Mouse (Mus musculus): ENCODE results near the gene B4galnt2. TPM values are rescaled to one million over a fixed set of nuclear protein-coding genes. Genes with fewer than 3 reads are reported as not detected.

Gene B4galnt2
- total and polyA plus RNA-seq, 3 experiments: 0.34 to 1.9 (median 0.42) TPM

DNA sequence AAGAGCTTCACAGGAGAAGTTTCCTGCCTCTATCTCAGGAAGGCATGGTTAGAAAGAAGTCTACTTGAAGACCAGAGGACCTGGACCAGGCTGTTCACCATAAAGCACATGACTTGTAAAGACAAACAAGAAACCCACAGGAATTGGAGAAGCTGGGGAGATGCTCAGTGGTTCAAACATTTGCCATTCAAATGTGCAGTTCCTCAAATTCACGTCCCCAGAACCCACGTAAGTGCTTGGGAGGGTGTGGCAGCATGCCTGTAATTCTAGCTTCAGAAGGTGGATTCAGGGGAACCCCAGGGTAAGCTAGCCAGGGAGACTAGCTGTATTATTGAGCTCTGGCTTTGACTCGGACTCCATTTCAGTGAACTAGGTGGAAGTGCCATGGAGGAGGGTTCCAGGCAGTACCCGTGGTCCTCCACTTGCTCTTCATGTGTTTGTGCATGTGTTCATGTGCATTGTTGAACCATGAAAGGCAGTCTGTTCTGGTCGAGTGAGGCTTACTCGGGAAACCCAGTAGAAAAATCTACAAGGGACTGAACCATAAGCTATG is 44.7 kb downstream of the B4galnt2 start (continued):
- TF ChIP-seq NRF1 (IDR thresholded peaks at IDR 0.05; ENCODE audit: low read depth, low read length): no peak
- TF ChIP-seq IRF4 (IDR thresholded peaks at IDR 0.05; ENCODE audit: low read depth, low read length): peak; percentile 52; the same call in 1 of the 2 replicates
- peak; percentile 20; the same call in 1 of the 2 replicates for TF ChIP-seq SMC3 (IDR thresholded peaks at IDR 0.05; ENCODE audit: low read depth, low read length)
- TF ChIP-seq BHLHE40 (IDR thresholded peaks at IDR 0.05; ENCODE audit: low read depth, low read length): peak; percentile 87
- TF ChIP-seq TBP (conservative IDR thresholded peaks at IDR 0.05; ENCODE audit: low read depth, low read length): no peak
- peak; percentile 32; the same call in 1 of the 2 replicates for TF ChIP-seq HCFC1 (IDR thresholded peaks at IDR 0.05; ENCODE audit: low read depth, low read length)
- TF ChIP-seq TCF12 (IDR thresholded peaks at IDR 0.05; ENCODE audit: low read depth, low read length): peak; percentile 63; the same call in 1 of the 2 replicates
- no peak for TF ChIP-seq ZC3H11A (IDR thresholded peaks at IDR 0.05; ENCODE audit: low read depth, low read length)
- TF ChIP-seq JUND (conservative IDR thresholded peaks at IDR 0.05; ENCODE audit: low read depth, low read length): 0 out of 2 replicates have a peak, but pooled peaks have one; percentile 36
- TF ChIP-seq CTCF (conservative IDR thresholded peaks at IDR 0.05 in 1 of 2, IDR thresholded peaks at IDR 0.05 in 1 of 2; ENCODE audit: low read depth in 2 of 2, low read length in 2 of 2): no peak
- TF ChIP-seq MYC (IDR thresholded peaks at IDR 0.05; ENCODE audit: low read depth, low read length): peak; percentile 85; the same call in 1 of the 2 replicates

- peak overlapping the region; percentile 53 for H3K4me2 ChIP-seq (ENCODE audit: insufficient read depth, low read depth, poor library complexity, severe bottlenecking)
- no peaks in the 10 kb centered on the region for H3K27me3 ChIP-seq (replicated peaks)
- no peaks in the 10 kb centered on the region for H3K9me3 ChIP-seq (replicated peaks; ENCODE audit: low read length)
- H3K27ac ChIP-seq (ENCODE audit: insufficient read depth, low read depth): no peak overlapping the region; the same call in 1 of the 2 replicates
- H3K4me3 ChIP-seq (replicated peaks in 1 of 3; ENCODE audit: low read depth in 2 of 3, low read length in 2 of 3, poor library complexity in 1 of 3): no peak overlapping the region
- H3K9ac ChIP-seq (ENCODE audit: insufficient read depth, low read depth): no peak overlapping the region
- no peaks in the 10 kb centered on the region for H3K79me2 ChIP-seq (replicated peaks; ENCODE audit: control insufficient read depth, extremely low read depth, insufficient read depth, poor library complexity, severe bottlenecking)
- peaks cover 11 to 30% of the 10 kb centered on the region in 2 experiments for H3K4me1 ChIP-seq (ENCODE audit: control insufficient read depth in 1 of 2, insufficient read depth in 2 of 2)
- TF ChIP-seq ELF1 (IDR thresholded peaks at IDR 0.05; ENCODE audit: low read depth, low read length): no peak
- no peak for TF ChIP-seq EP300 (IDR thresholded peaks at IDR 0.05; ENCODE audit: low read length)
- TF ChIP-seq NELFE (IDR thresholded peaks at IDR 0.05; ENCODE audit: low read depth, low read length): no peak
- TF ChIP-seq USF2 (conservative IDR thresholded peaks at IDR 0.05; ENCODE audit: low read depth, low read length): no peak
- no peak for TF ChIP-seq MYC (IDR thresholded peaks at IDR 0.05; ENCODE audit: low read depth, low read length)
- peak; percentile 80 for TF ChIP-seq ZNF384 (IDR thresholded peaks at IDR 0.05; ENCODE audit: low read depth, low read length)
- TF ChIP-seq MAFK (IDR thresholded peaks at IDR 0.05; ENCODE audit: insufficient replicate concordance, low read length): no peak
- no peak for TF ChIP-seq USF1 (IDR thresholded peaks at IDR 0.05; ENCODE audit: low read depth, low read length)
- dilution Hi-C loops (cut with MboI; ENCODE audit: extremely low pct_ligation_motif_present, extremely low pct_unique_long_range_greater_than_20kb, low sequenced_read_pairs): no loop called here
- DNase-seq (ENCODE audit: extremely low read depth): no peak
- in situ Hi-C loops (cut with MboI; ENCODE audit: low pct_ligation_motif_present, low pct_unique_long_range_greater_than_20kb, low sequenced_read_pairs): loop anchor here (5.0 kb wide), 1 partner anchor 37 kb away; no protein-coding TSS in a partner anchor
- peaks cover 0 to 16% of the 10 kb centered on the region in 2 experiments for H3K36me3 ChIP-seq (replicated peaks in 1 of 2; ENCODE audit: control insufficient read depth in 1 of 2, insufficient read depth in 1 of 2, low read length in 1 of 2)
These were observed 45.2 kb downstream of the B4galnt2 start for GRCm38 (mm10) chr11:95869442-95869841.

GRCm38 (mm10) chr11:95861397-95861796 is 53.3 kb downstream of the B4galnt2 start:
- dilution Hi-C loops (cut with MboI; ENCODE audit: extremely low pct_ligation_motif_present, extremely low pct_unique_long_range_greater_than_20kb, low sequenced_read_pairs) (no loop called here), in situ Hi-C loops (cut with MboI; ENCODE audit: low pct_ligation_motif_present, low pct_unique_long_range_greater_than_20kb, low sequenced_read_pairs) (no loop called here)
- Histone ChIP-seq H3K4me2 (ENCODE audit: insufficient read depth, low read depth, poor library complexity, severe bottlenecking) (no peak overlapping the region), H3K9me3 (replicated peaks; ENCODE audit: low read length) (no peaks in the 10 kb centered on the region), H3K9ac (ENCODE audit: insufficient read depth, low read depth) (no peak overlapping the region), H3K4me3 (replicated peaks in 1 of 3; ENCODE audit: low read depth in 2 of 3, low read length in 2 of 3, poor library complexity in 1 of 3) (no peak overlapping the region), H3K27ac (ENCODE audit: insufficient read depth, low read depth) (no peak overlapping the region), H3K27me3 (replicated peaks) (no peaks in the 10 kb centered on the region), H3K36me3 (replicated peaks in 1 of 2; ENCODE audit: control insufficient read depth in 1 of 2, insufficient read depth in 1 of 2, low read length in 1 of 2) (peaks cover 0 to 17% of the 10 kb centered on the region in 2 experiments), H3K4me1 (ENCODE audit: control insufficient read depth in 1 of 2, insufficient read depth in 2 of 2) (peaks cover 5 to 25% of the 10 kb centered on the region in 2 experiments), H3K79me2 (replicated peaks; ENCODE audit: control insufficient read depth, extremely low read depth, insufficient read depth, poor library complexity, severe bottlenecking) (no peaks in the 10 kb centered on the region; the same call in 1 of the 2 replicates)
- DNase-seq (ENCODE audit: extremely low read depth): no peak
- no peak for TF ChIP-seq NELFE (IDR thresholded peaks at IDR 0.05; ENCODE audit: low read depth, low read length)
- no peak for TF ChIP-seq ZC3H11A (IDR thresholded peaks at IDR 0.05; ENCODE audit: low read depth, low read length)
- no peak for TF ChIP-seq EP300 (IDR thresholded peaks at IDR 0.05; ENCODE audit: low read length)
- no peak for TF ChIP-seq PAX5 (IDR thresholded peaks at IDR 0.05; ENCODE audit: low read length)
- TF ChIP-seq MEF2A (IDR thresholded peaks at IDR 0.05; ENCODE audit: borderline replicate concordance, low read depth, low read length): no peak
- TF ChIP-seq ETS1 (conservative IDR thresholded peaks at IDR 0.05; ENCODE audit: low read depth, low read length): no peak
- TF ChIP-seq ELF1 (IDR thresholded peaks at IDR 0.05; ENCODE audit: low read depth, low read length): no peak
- no peak for TF ChIP-seq UBTF (IDR thresholded peaks at IDR 0.05; ENCODE audit: low read depth, low read length)
- TF ChIP-seq CTCF (conservative IDR thresholded peaks at IDR 0.05 in 1 of 2, IDR thresholded peaks at IDR 0.05 in 1 of 2; ENCODE audit: low read depth in 2 of 2, low read length in 2 of 2): no peak
- no peak for TF ChIP-seq MYC (IDR thresholded peaks at IDR 0.05; ENCODE audit: low read depth, low read length)
- no peak for TF ChIP-seq JUND (conservative IDR thresholded peaks at IDR 0.05; ENCODE audit: low read depth, low read length)
- TF ChIP-seq KAT2A (IDR thresholded peaks at IDR 0.05; ENCODE audit: insufficient replicate concordance, low read length): no peak
- TF ChIP-seq SIN3A (IDR thresholded peaks at IDR 0.05; ENCODE audit: low read length): no peak
- TF ChIP-seq BHLHE40 (IDR thresholded peaks at IDR 0.05; ENCODE audit: low read depth, low read length): no peak
- TF ChIP-seq HCFC1 (IDR thresholded peaks at IDR 0.05; ENCODE audit: low read depth, low read length): no peak
- no peak for TF ChIP-seq E2F4 (IDR thresholded peaks at IDR 0.05; ENCODE audit: insufficient replicate concordance, low read depth, low read length)
- no peak for TF ChIP-seq POLR2A (IDR thresholded peaks at IDR 0.05; ENCODE audit: low read depth, low read length)
- TF ChIP-seq USF2 (conservative IDR thresholded peaks at IDR 0.05; ENCODE audit: low read depth, low read length): no peak

All from CH12.LX (cell line).